Mouse (Mus musculus) forebrain, embryonic 13.5 days (tissue): ENCODE data around the gene Rln1. TPM values are rescaled to one million over a fixed set of nuclear protein-coding genes. Genes with fewer than 3 reads are reported as not detected.

Experiments
- polyA plus RNA-seq: library from polyadenylated mRNA; unstranded; fragments of >200 nt; fragmentation: Nextera tagmentation; extraction: Ambion mirVana; gene quantifications from 2 replicates; pipeline ENCODE4 v1.2.1, GENCODE M21; 2015

Rln1 gene
- polyA plus RNA-seq, 1 experiment from 2014 or later, result 1.6 TPM

Other genes starting within 250 kb of the Rln1 start
- gene Rcl1, start 233.3 kb downstream of the Rln1 start, polyA plus RNA-seq, result 37.7 and 38.5 TPM in 2 replicates
- gene Jak2, start 82.8 kb downstream of the Rln1 start, polyA plus RNA-seq, result 10.1 and 10.7 TPM in 2 replicates
- gene Insl6, start 9.3 kb downstream of the Rln1 start, polyA plus RNA-seq, result 3.4 and 3.6 TPM in 2 replicates
- gene Plgrkt, start 32.7 kb upstream of the Rln1 start, polyA plus RNA-seq, result 88.6 and 102 TPM in 2 replicates
- gene Cd274, start 32.8 kb upstream of the Rln1 start, polyA plus RNA-seq, result 0.38 and 0.41 TPM in 2 replicates
- gene Pdcd1lg2, start 76.2 kb upstream of the Rln1 start, polyA plus RNA-seq, result not detected in 2 replicates
- gene Ric1, start 187.6 kb upstream of the Rln1 start, polyA plus RNA-seq, result 11.2 and 11.8 TPM in 2 replicates